Mouse (Mus musculus) heart, embryonic 12.5 days (tissue): ENCODE data around the gene Shld1. TPM values are rescaled to one million over a fixed set of nuclear protein-coding genes. Genes with fewer than 3 reads are reported as not detected.

Source experiments
- ATAC-seq: fragments of 200-750 bp; cut with Nextera tagmentation; 2 replicates; pipeline ENCODE4 v1.8.0; 2017; ENCODE audit warnings: moderate TSS enrichment, moderate library complexity; ENCODE audit not compliant: insufficient number of reproducible peaks, low FRiP score
- H3K27ac ChIP-seq: fragments of 300-500 bp; sonication (generic); 2 replicates; pipeline ENCODE4 v1.5.1; 2016; ENCODE audit warnings: mild to moderate bottlenecking, moderate library complexity; ENCODE audit not compliant: poor library complexity, severe bottlenecking
- H3K27me3 ChIP-seq: fragments of 300-500 bp; sonication (generic); replicated peaks from 2 replicates; pipeline ENCODE4 v1.6.1; 2016; ENCODE audit warnings: mild to moderate bottlenecking, moderate library complexity
- H3K36me3 ChIP-seq: fragments of 300-500 bp; sonication (generic); 2 replicates; pipeline ENCODE4 v1.6.1; 2016; ENCODE audit warnings: mild to moderate bottlenecking, moderate library complexity
- H3K4me1 ChIP-seq: fragments of 300-500 bp; sonication (generic); replicated peaks from 2 replicates; pipeline ENCODE4 v1.6.1; 2016; ENCODE audit warnings: mild to moderate bottlenecking
- H3K4me2 ChIP-seq: fragments of 300-500 bp; sonication (generic); 2 replicates; pipeline ENCODE4 v1.6.1; 2016; ENCODE audit warnings: mild to moderate bottlenecking, moderate library complexity
- H3K4me3 ChIP-seq: fragments of 300-500 bp; sonication (generic); 2 replicates; pipeline ENCODE4 v1.5.1; 2016; ENCODE audit warnings: mild to moderate bottlenecking
- H3K9ac ChIP-seq: fragments of 300-500 bp; sonication (generic); 2 replicates; pipeline ENCODE4 v1.6.1; 2016; ENCODE audit warnings: mild to moderate bottlenecking, moderate library complexity
- H3K9me3 ChIP-seq: fragments of 300-500 bp; sonication (generic); replicated peaks from 2 replicates; pipeline ENCODE4 v1.6.1; 2016; ENCODE audit warnings: mild to moderate bottlenecking, moderate library complexity
- WGBS: fragments of 180-500 bp; shearing (Covaris S2); methylation state at CpG from one replicate; pipeline ENCODE4 v1.1.7; 2016; 5-methylcytosine and 5-hydroxymethylcytosine counted together
- polyA plus RNA-seq: library from polyadenylated mRNA; unstranded; fragments of >200 nt; fragmentation: Nextera tagmentation; extraction: Ambion mirVana; gene quantifications from 2 replicates; pipeline ENCODE4 v1.2.1, GENCODE M21; 2016

The Shld1 gene
- polyA plus RNA-seq, 1 experiment from 2014 or later: 16.8 TPM

DNA sequence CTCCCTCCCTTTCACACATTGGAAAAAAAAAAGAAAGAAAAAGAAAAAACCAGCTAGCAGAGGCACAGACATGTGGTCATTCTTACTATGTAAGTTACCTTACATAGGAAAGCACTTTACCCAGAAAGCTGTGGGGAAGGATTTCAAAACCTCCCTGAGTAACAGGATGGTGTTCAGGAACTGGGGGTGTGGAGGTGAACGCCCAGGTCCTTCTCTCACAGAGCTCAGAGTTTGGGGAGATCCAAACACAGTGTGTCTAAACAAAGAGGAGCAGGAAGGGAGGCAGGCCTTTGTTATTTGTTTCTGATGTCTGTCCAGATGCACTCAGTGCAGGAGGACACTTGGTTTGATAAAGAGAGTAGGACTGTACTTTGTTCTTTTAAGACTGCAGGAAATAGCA lies 5.6 kb downstream of the Shld1 start:
- peak; percentile 3; the same call in 1 of the 2 replicates for ATAC-seq
- Histone ChIP-seq H3K36me3 (peaks cover 15% of the 10 kb centered on the region), H3K4me2 (peak overlapping the region; percentile 4; the same call in 1 of the 2 replicates), H3K9ac (peak overlapping the region; percentile 18; the same call in 1 of the 2 replicates), H3K27me3 (no peaks in the 10 kb centered on the region), H3K4me3 (no peak overlapping the region), H3K9me3 (no peaks in the 10 kb centered on the region), H3K27ac (peak overlapping the region; percentile 60), H3K4me1 (peaks cover 54% of the 10 kb centered on the region)
- WGBS: 44% methylated on average over 1 of the region's 1 CpGs

GRCm38 (mm10) chr2:132693980-132694379 lies 7.2 kb downstream of the Shld1 start:
- Histone ChIP-seq H3K36me3 (peaks cover 15% of the 10 kb centered on the region), H3K9ac (no peak overlapping the region), H3K27me3 (no peaks in the 10 kb centered on the region), H3K9me3 (no peaks in the 10 kb centered on the region), H3K4me1 (peaks cover 61% of the 10 kb centered on the region), H3K4me2 (peak overlapping the region; percentile 8; the same call in 1 of the 2 replicates), H3K27ac (peak overlapping the region; percentile 56; the same call in 1 of the 2 replicates), H3K4me3 (no peak overlapping the region)
- 55% methylated on average over 3 of the region's 3 CpGs for WGBS
- ATAC-seq: no peak

- peak overlapping the region; percentile 83 for H3K27ac ChIP-seq
- H3K27me3 ChIP-seq: no peaks in the 10 kb centered on the region
- no peaks in the 10 kb centered on the region for H3K9me3 ChIP-seq
- peaks cover 15% of the 10 kb centered on the region for H3K36me3 ChIP-seq
- no peak overlapping the region; the same call in 1 of the 2 replicates for H3K4me2 ChIP-seq
- peak; percentile 96 for ATAC-seq
- no peak overlapping the region for H3K9ac ChIP-seq
- 50% methylated on average over 9 of the region's 9 CpGs for WGBS
- H3K4me1 ChIP-seq: peaks cover 50% of the 10 kb centered on the region
- H3K4me3 ChIP-seq: no peak overlapping the region
These were observed 8.8 kb downstream of the Shld1 start for GRCm38 (mm10) chr2:132695358-132696093.

DNA sequence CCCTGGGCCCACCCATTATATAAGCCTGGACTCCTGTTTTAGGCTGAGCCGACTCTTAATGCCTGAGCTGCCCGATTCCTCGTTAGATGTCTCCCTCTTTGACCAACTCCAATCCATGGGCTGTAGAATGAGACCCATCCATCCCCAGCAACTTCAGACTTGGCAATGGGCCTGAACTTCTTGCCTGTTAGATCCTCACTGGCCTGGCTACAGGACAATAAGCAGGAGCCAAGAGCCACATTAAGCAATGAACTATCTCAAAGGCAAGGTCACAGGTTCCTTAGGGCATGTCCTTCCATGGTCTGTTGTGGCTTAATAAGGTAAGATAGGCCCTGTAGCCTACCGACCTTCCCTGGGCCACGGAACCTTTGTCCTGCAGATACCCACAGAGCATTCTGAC lies 9.8 kb downstream of the Shld1 start:
- Histone ChIP-seq H3K27ac (peak overlapping the region; percentile 58), H3K27me3 (no peaks in the 10 kb centered on the region), H3K9ac (no peak overlapping the region), H3K9me3 (no peaks in the 10 kb centered on the region), H3K4me3 (no peak overlapping the region), H3K4me2 (no peak overlapping the region), H3K36me3 (peaks cover 12% of the 10 kb centered on the region), H3K4me1 (peaks cover 50% of the 10 kb centered on the region)
- no peak for ATAC-seq
- 85% methylated on average over 5 of the region's 5 CpGs for WGBS

DNA sequence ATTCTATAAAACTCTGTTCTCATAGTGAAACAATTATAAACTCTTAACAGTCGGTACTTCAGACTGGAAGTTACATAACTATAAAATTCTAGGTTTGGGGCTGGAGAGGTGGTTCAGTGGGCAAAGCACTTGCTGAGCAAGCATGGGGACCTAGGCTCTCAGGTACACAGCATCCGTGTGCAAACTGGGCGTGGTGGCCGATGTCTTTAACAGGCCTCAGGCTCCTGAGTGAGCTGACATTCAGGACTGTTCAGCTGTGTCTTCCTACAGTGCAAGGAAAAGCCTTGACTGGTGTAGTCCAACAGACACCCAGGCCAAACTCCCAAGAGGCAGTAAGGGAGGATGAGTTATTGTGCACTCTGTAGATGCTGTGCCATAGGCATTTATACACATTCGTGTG lies 10.5 kb downstream of the Shld1 start:
- Histone ChIP-seq H3K4me2 (no peak overlapping the region), H3K36me3 (peaks cover 12% of the 10 kb centered on the region), H3K4me3 (no peak overlapping the region), H3K27ac (0 out of 2 replicates have a peak overlapping the region, but pooled peaks have one; percentile 19), H3K27me3 (no peaks in the 10 kb centered on the region), H3K9me3 (no peaks in the 10 kb centered on the region), H3K4me1 (peaks cover 45% of the 10 kb centered on the region), H3K9ac (no peak overlapping the region)
- WGBS: 85% methylated on average over 5 of the region's 5 CpGs
- ATAC-seq: no peak

- H3K9ac ChIP-seq: no peak overlapping the region
- H3K9me3 ChIP-seq: no peaks in the 10 kb centered on the region
- H3K4me3 ChIP-seq: no peak overlapping the region
- H3K4me2 ChIP-seq: no peak overlapping the region
- ATAC-seq: no peak
- H3K27me3 ChIP-seq: no peaks in the 10 kb centered on the region
- H3K36me3 ChIP-seq: peaks cover 12% of the 10 kb centered on the region
- 0 out of 2 replicates have a peak overlapping the region, but pooled peaks have one; percentile 19 for H3K27ac ChIP-seq
- 62% methylated on average over 7 of the region's 7 CpGs for WGBS
- peaks cover 41% of the 10 kb centered on the region for H3K4me1 ChIP-seq
These were observed 11.0 kb downstream of the Shld1 start for GRCm38 (mm10) chr2:132697695-132698094.

- Histone ChIP-seq H3K36me3 (peaks cover 12% of the 10 kb centered on the region), H3K4me1 (peaks cover 40% of the 10 kb centered on the region), H3K4me2 (no peak overlapping the region), H3K9me3 (no peaks in the 10 kb centered on the region), H3K9ac (no peak overlapping the region), H3K27ac (no peak overlapping the region), H3K27me3 (no peaks in the 10 kb centered on the region), H3K4me3 (no peak overlapping the region)
- 58% methylated on average over 6 of the region's 6 CpGs for WGBS
- no peak for ATAC-seq
These were observed 11.7 kb downstream of the Shld1 start for GRCm38 (mm10) chr2:132698420-132698819.

- Histone ChIP-seq H3K4me2 (no peak overlapping the region), H3K27me3 (no peaks in the 10 kb centered on the region), H3K9ac (no peak overlapping the region), H3K9me3 (no peaks in the 10 kb centered on the region), H3K4me3 (no peak overlapping the region), H3K27ac (no peak overlapping the region), H3K4me1 (peaks cover 22% of the 10 kb centered on the region), H3K36me3 (peaks cover 3% of the 10 kb centered on the region; the same call in 1 of the 2 replicates)
- no peak for ATAC-seq
- WGBS: 92% methylated on average over 4 of the region's 4 CpGs
These were observed 14.2 kb downstream of the Shld1 start for GRCm38 (mm10) chr2:132700921-132701320.

DNA sequence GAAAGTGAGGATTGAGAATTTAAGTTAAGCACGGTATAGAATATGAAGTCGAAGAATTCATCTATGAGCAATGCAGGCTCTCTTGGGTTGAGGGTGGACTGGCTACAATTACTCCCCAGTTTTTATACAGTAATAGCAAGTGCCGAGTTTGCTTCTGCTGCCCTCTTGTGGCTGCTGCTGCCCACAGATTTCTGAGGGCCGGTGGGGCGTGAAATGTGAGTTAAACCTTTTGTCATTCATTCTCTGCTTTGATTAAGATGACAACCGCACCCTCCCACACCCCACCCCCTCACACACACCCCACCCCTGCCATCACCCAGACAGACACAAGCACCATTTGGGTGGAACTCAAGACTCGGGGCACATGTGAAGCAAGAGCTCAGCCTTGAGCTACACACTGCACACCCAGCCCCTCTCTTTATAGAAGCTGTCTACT lies 14.7 kb downstream of the Shld1 start:
- Histone ChIP-seq H3K36me3 (peaks cover 3% of the 10 kb centered on the region; the same call in 1 of the 2 replicates), H3K9me3 (no peaks in the 10 kb centered on the region), H3K27me3 (no peaks in the 10 kb centered on the region), H3K4me1 (peaks cover 20% of the 10 kb centered on the region), H3K4me2 (no peak overlapping the region), H3K27ac (no peak overlapping the region), H3K4me3 (no peak overlapping the region), H3K9ac (no peak overlapping the region)
- 20% methylated on average over 7 of the region's 7 CpGs for WGBS
- peak; percentile 61 for ATAC-seq

DNA sequence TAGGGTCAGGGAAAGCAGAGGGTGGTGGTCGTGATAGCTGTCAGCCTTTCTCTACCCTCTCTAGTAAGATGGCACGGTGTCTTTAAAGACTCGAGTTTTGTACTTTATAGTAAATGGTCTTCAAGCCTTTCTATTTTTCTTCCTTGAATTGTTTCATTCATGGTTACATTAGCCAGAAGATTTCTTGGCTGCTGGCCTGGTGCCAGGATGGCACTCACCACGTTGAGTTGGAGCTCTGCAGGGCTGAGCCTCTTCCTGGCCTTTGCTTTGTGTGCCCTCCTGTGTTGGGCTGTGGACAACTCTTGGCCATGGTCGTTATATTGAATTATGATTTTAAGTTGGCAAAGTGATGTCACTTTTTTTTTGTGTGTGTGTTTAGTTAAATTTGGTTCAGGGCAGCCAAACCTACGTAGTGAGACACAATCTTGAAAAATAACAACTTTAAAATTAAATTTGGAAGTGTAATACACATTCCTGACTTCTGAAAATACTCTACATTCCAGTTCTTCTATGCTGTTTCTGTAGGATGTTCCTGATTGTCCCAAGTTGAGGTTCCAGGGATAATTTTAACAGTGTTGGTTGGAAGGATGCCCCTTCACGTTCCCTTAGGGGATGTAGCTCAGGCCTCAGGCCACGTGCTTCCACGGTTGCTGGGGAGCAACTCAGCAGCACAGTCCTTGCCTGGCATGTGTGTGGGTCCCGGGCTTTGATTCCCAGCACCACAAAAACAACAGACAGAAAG lies 18.7 kb downstream of the Shld1 start:
- H3K9ac ChIP-seq: no peak overlapping the region
- no peaks in the 10 kb centered on the region for H3K9me3 ChIP-seq
- no peak overlapping the region for H3K4me3 ChIP-seq
- no peaks in the 10 kb centered on the region for H3K4me1 ChIP-seq
- no peak for ATAC-seq
- no peak overlapping the region for H3K4me2 ChIP-seq
- H3K27ac ChIP-seq: no peak overlapping the region
- no peaks in the 10 kb centered on the region for H3K27me3 ChIP-seq
- 82% methylated on average over 10 of the region's 10 CpGs for WGBS
- peaks cover 7% of the 10 kb centered on the region for H3K36me3 ChIP-seq

DNA sequence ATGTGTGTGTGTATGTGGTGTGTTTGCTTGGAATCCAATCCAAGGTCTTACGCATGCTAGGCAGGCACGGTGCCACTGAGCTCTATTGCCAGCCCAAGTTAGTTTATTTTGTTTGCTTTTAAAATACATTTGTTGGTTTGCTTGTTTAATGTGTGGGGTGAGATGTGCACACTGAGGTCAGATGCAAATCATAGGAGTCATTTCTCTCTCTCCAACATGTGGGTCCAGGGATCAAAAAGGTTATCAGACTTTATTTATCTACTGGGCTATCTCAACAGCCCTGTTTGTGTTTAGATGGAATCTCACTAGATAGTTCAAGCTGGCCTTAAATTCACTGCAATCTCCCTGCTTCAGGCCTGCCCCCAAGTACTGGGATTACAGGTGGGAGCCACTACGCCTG lies 19.6 kb downstream of the Shld1 start:
- H3K4me1 ChIP-seq: no peaks in the 10 kb centered on the region
- no peak overlapping the region for H3K4me3 ChIP-seq
- H3K9me3 ChIP-seq: no peaks in the 10 kb centered on the region
- H3K36me3 ChIP-seq: peaks cover 7% of the 10 kb centered on the region
- H3K9ac ChIP-seq: no peak overlapping the region
- no peak overlapping the region for H3K4me2 ChIP-seq
- no peaks in the 10 kb centered on the region for H3K27me3 ChIP-seq
- WGBS: 85% methylated on average over 3 of the region's 3 CpGs
- no peak overlapping the region for H3K27ac ChIP-seq
- no peak for ATAC-seq
